Mouse (Mus musculus) hindbrain, embryonic 16.5 days (tissue): ENCODE data around the gene Chrd. TPM values are rescaled to one million over a fixed set of nuclear protein-coding genes. Genes with fewer than 3 reads are reported as not detected.
A peak's percentile ranks its signal among the peaks of the same experiment; 100 is the strongest.

Experiments used
- ATAC-seq: fragments of 200-750 bp; cut with Nextera tagmentation; 2 replicates; pipeline ENCODE4 v1.8.0; 2017; ENCODE audit warnings: moderate TSS enrichment, moderate library complexity
- H3K27ac ChIP-seq: fragments of 300-500 bp; sonication (generic); 2 replicates; pipeline ENCODE4 v1.5.1; 2014; ENCODE audit warnings: low read depth, mild to moderate bottlenecking, control low read depth, low read length, moderate library complexity
- H3K27me3 ChIP-seq: fragments of 300-500 bp; sonication (generic); replicated peaks from 2 replicates; pipeline ENCODE4 v1.6.1; 2014; ENCODE audit warnings: low read length; ENCODE audit not compliant: control insufficient read depth, insufficient read depth
- H3K36me3 ChIP-seq: fragments of 300-500 bp; sonication (generic); 2 replicates; pipeline ENCODE4 v1.6.1; 2014; ENCODE audit warnings: mild to moderate bottlenecking, low read length, moderate library complexity, mixed read lengths; ENCODE audit not compliant: control insufficient read depth, insufficient read depth
- H3K4me1 ChIP-seq: fragments of 300-500 bp; sonication (generic); 2 replicates; pipeline ENCODE4 v1.6.1; 2014; ENCODE audit warnings: low read depth, low read length; ENCODE audit not compliant: control insufficient read depth, insufficient read depth
- H3K4me2 ChIP-seq: fragments of 300-500 bp; sonication (generic); 2 replicates; pipeline ENCODE4 v1.6.1; 2014; ENCODE audit warnings: mild to moderate bottlenecking, low read length, control low read depth, moderate library complexity
- H3K4me3 ChIP-seq: fragments of 300-500 bp; sonication (generic); 2 replicates; pipeline ENCODE4 v1.5.1; 2014; ENCODE audit warnings: mild to moderate bottlenecking, low read length, control low read depth, moderate library complexity
- H3K9ac ChIP-seq: fragments of 300-500 bp; sonication (generic); 2 replicates; pipeline ENCODE4 v1.6.1; 2014; ENCODE audit warnings: low read depth, mild to moderate bottlenecking, control low read depth, low read length, moderate library complexity
- H3K9me3 ChIP-seq: fragments of 300-500 bp; sonication (generic); 2 replicates; pipeline ENCODE4 v1.6.1; 2014; ENCODE audit warnings: mild to moderate bottlenecking, low read length, moderate library complexity; ENCODE audit not compliant: control insufficient read depth
- WGBS: fragments of 180-500 bp; shearing (Covaris S2); extraction: QIAGEN DNeasy Blood & Tissue Kit; methylation state at CpG from one replicate; pipeline ENCODE4 v1.1.7; 2014; 5-methylcytosine and 5-hydroxymethylcytosine counted together
- polyA plus RNA-seq: library from polyadenylated mRNA; unstranded; fragments of >200 nt; fragmentation: Nextera tagmentation; extraction: Ambion mirVana; gene quantifications from 2 replicates; pipeline ENCODE4 v1.2.1, GENCODE M21; 2015

Chrd gene
- polyA plus RNA-seq, 1 experiment from 2014 or later: 7.5 TPM

DNA sequence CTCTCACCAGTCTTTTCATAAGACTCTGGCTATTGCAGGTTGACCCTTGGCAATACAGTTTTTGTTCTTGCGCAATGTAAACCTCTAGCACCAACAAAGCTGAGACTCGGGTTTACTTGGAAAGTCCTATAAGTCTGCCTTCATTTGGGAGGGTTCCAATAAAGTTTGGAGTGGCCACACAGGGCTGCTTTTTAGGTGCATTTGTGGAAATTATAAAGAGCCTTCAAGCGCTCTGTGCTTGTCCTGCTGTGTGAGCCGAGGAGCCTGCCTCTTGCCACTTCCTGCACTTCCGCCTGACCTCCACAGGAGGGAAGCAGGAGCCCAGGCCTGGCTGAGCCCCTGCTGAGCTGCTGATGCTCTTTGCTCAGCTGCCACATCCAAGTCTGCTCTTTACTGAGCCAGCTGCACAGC is 8.6 kb upstream of the Chrd start:
- Histone ChIP-seq H3K9ac (no peak overlapping the region), H3K27ac (no peak overlapping the region), H3K4me3 (no peak overlapping the region), H3K4me1 (no peaks in the 10 kb centered on the region), H3K27me3 (no peaks in the 10 kb centered on the region; the same call in 1 of the 2 replicates), H3K36me3 (no peaks in the 10 kb centered on the region; the same call in 1 of the 2 replicates), H3K9me3 (no peaks in the 10 kb centered on the region), H3K4me2 (no peak overlapping the region)
- WGBS: 35% methylated on average over 5 of the region's 5 CpGs
- peak; percentile 82 for ATAC-seq

DNA sequence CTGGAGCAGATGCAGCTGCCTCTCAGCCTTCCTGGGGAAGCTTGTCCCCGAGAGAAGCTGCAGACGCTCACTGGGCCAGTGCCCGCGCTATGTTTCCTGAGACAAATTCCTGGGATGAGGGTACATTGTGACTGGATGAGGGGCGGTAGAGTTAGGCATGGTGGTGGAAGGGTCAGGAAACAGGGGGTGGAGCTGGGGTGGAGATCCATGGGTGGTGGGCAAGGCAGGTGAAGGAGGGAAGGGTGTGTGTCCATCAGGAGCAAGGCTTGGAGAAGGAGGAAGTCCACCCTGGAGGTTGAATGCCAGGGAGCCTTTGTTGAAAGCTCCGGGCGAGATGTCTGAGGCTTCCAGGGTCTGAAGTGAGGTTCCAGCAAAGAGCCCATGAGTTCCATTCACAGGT is 7.6 kb upstream of the Chrd start:
- 84% methylated on average over 7 of the region's 7 CpGs for WGBS
- Histone ChIP-seq H3K27me3 (no peaks in the 10 kb centered on the region; the same call in 1 of the 2 replicates), H3K9ac (no peak overlapping the region), H3K4me3 (no peak overlapping the region), H3K27ac (no peak overlapping the region), H3K9me3 (no peaks in the 10 kb centered on the region), H3K4me1 (no peaks in the 10 kb centered on the region), H3K36me3 (no peaks in the 10 kb centered on the region; the same call in 1 of the 2 replicates), H3K4me2 (no peak overlapping the region)
- ATAC-seq: no peak

DNA sequence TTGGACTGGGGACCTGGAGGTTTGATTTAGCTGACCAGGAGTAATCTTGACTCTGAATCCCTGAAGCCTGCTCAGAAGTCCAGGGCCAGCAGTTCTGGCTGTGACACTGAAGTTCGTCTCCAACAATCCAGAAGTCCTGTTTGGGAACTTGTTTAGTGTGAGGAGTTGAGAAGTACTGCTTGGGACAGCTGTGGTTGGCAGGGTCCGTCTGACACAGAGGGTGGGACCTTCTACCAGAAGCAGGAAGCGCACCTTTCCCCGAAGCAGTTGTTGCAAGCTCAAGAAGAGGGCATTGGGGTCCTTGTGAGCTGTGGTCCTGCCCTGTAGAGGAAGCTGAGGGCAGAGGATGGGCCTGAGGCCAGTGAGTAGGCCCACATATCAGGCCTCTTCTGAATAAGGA is 7.2 kb upstream of the Chrd start:
- Histone ChIP-seq H3K36me3 (no peaks in the 10 kb centered on the region; the same call in 1 of the 2 replicates), H3K4me1 (no peaks in the 10 kb centered on the region), H3K9ac (no peak overlapping the region), H3K27ac (no peak overlapping the region), H3K27me3 (no peaks in the 10 kb centered on the region; the same call in 1 of the 2 replicates), H3K4me3 (no peak overlapping the region), H3K9me3 (no peaks in the 10 kb centered on the region), H3K4me2 (no peak overlapping the region)
- 85% methylated on average over 4 of the region's 4 CpGs for WGBS
- ATAC-seq: no peak

DNA sequence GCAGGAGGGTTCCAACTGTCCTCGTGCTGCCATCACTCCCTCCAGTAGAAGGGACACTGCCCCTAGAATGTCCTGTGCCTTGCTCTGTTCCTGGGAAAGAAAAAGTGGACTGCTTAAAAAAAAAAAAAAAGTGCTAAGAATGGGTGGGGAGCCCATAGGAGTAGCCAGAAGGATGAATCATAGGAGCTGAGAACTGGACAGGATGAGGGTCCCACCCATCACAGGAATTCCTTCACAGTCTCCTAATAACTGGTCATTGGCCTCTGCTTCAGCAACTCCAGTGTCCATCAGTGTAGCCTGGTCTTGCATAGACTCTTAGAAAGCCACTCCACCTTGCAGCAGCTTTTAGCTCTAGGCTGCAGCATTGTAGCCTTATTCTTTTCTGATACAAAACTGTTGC is 6.5 kb upstream of the Chrd start:
- H3K9me3 ChIP-seq: no peaks in the 10 kb centered on the region
- no peaks in the 10 kb centered on the region for H3K4me1 ChIP-seq
- no peak overlapping the region for H3K9ac ChIP-seq
- no peak overlapping the region for H3K4me3 ChIP-seq
- H3K27ac ChIP-seq: no peak overlapping the region
- no peaks in the 10 kb centered on the region; the same call in 1 of the 2 replicates for H3K36me3 ChIP-seq
- no peak for ATAC-seq
- no peak overlapping the region for H3K4me2 ChIP-seq
- H3K27me3 ChIP-seq: no peaks in the 10 kb centered on the region; the same call in 1 of the 2 replicates
- WGBS: 56% methylated on average over 1 of the region's 1 CpGs

DNA sequence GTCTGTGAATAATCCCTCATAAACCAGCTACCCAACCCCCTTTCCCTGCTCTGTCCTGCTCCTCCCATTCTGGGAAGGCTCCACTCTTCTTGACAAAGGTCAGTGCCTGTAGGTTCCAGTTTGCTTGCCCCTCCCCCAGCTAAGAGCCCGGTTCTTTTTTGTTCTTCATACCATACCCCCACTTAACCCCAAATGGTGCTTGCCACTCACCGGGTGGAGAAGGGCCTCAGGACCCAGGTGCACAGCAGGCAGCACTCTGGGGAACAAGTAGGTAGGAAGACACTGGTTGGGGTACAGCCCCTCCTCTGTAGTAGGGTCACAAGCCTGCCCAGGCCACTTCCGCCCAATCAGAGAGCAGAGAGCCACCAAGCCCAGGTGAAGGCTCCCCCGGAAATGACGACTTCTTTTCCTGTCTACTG is 2.6 kb upstream of the Chrd start:
- 42% methylated on average over 5 of the region's 5 CpGs for WGBS
- no peak for ATAC-seq
- no peak overlapping the region for H3K4me2 ChIP-seq
- H3K36me3 ChIP-seq: no peaks in the 10 kb centered on the region
- no peak overlapping the region for H3K27ac ChIP-seq
- H3K9me3 ChIP-seq: no peaks in the 10 kb centered on the region
- H3K9ac ChIP-seq: no peak overlapping the region
- H3K27me3 ChIP-seq: peaks cover 6% of the 10 kb centered on the region; the same call in 1 of the 2 replicates
- no peak overlapping the region for H3K4me3 ChIP-seq
- H3K4me1 ChIP-seq: peaks cover 12% of the 10 kb centered on the region

DNA sequence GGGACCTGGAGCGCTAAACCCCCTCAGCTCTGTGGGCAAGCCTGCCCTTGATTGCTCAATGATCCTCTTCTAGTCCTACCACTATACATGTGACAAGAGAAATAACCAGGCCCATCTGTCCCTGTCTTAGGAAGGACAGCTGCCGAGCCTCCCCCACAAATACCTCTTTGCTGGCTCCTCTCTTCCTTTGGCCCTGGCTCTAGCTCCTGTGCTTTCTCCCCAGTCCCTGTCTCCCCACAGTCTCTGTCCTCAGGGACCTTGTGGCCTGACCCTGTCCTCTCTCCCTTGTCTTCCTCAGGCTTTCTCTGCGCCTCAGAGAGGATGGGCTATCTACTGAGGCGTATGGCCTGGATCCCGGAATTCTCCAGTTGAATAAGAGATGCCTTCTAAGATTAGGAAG is 1.2 kb upstream of the Chrd start:
- Histone ChIP-seq H3K4me2 (no peak overlapping the region), H3K4me1 (peaks cover 12% of the 10 kb centered on the region), H3K36me3 (peaks cover 2% of the 10 kb centered on the region; the same call in 1 of the 2 replicates), H3K27me3 (peaks cover 15% of the 10 kb centered on the region), H3K27ac (no peak overlapping the region), H3K9me3 (no peaks in the 10 kb centered on the region), H3K9ac (no peak overlapping the region; the same call in 1 of the 2 replicates), H3K4me3 (no peak overlapping the region)
- ATAC-seq: no peak
- 61% methylated on average over 5 of the region's 5 CpGs for WGBS

- peak; percentile 51 for ATAC-seq
Observed at GRCm38 (mm10) chr16:20732251-20732924, 539 bp upstream of the Chrd start.

DNA sequence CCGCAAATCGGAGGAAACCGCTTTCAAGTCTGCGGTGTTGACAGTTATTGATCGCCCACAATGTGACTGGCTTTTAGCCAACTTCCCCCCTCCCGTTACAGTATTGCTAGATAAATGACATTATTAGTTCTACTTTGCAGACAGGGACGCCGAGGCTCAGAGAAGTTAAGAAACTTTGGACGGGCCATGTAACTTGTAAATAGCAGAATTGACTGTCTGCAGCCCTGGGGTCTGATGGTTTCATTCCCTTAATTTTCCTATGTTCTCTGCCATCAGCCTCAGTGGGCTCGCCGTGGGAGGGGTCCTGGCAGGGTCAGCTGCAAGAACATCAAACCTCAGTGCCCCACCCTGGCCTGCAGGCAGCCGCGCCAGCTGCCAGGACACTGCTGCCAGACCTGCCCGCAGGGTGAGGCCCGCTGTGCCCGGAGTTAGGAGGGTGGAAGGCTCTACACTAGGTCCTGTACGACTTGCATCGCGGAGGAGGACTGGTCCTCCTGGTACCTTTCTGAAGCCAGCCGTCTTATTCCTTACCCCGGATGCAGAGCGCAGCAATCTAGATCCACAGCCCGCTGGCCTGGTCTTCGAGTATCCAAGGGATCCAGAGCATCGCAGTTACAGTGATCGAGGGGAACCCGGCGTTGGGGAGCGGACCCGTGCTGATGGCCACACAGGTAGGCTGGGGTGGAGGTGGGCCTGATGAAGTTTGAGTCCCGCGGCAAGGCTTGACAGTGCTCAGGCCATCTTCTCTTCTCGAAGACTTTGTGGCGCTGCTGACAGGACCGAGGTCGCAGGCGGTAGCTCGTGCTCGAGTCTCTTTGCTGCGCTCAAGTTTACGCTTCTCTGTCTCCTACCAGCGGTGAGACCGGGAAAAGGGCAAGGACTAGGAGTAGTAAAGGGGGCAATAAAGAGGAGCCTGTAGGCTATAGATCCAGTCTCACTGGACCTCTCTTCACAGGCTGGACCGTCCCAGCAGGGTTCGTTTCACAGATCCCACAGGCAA is 1.1 kb downstream of the Chrd start, which contains the start of gene Thpo:
Thpo (minus strand) TSS at position 781 of the 1,000 bp plus-strand sequence.
- H3K9ac ChIP-seq: peak within 1 kb of the TSS; percentile 84
- H3K4me3 ChIP-seq: peak within 1 kb of the TSS; percentile 80
- H3K27ac ChIP-seq: no peak within 1 kb of the TSS; the same call in 1 of the 2 replicates
- no peak for ATAC-seq
- H3K27me3 ChIP-seq: peaks cover 15% of the 10 kb centered on the region
- H3K9me3 ChIP-seq: no peaks in the 10 kb centered on the region
- peaks cover 9% of the 10 kb centered on the region for H3K36me3 ChIP-seq
- WGBS: 3% methylated on average over 45 of the region's 45 CpGs
- H3K4me2 ChIP-seq: peak within 1 kb of the TSS; percentile 83
- peaks cover 12% of the 10 kb centered on the region for H3K4me1 ChIP-seq

More at GRCm38 (mm10) chr16:20732251-20732924, 539 bp upstream of the Chrd start:
- Histone ChIP-seq H3K9ac (peak overlapping the region; percentile 84), H3K36me3 (peaks cover 9% of the 10 kb centered on the region), H3K27ac (peak overlapping the region; percentile 81), H3K4me2 (peak overlapping the region; percentile 83), H3K9me3 (no peaks in the 10 kb centered on the region), H3K4me1 (peaks cover 12% of the 10 kb centered on the region), H3K27me3 (peaks cover 15% of the 10 kb centered on the region), H3K4me3 (peak overlapping the region; percentile 80)
- under 1% methylated on average over 13 of the region's 30 CpGs for WGBS

- ATAC-seq: no peak
- H3K4me3 ChIP-seq: no peak overlapping the region
- 80% methylated on average over 5 of the region's 5 CpGs for WGBS
- no peak overlapping the region for H3K4me2 ChIP-seq
- H3K36me3 ChIP-seq: peaks cover 13% of the 10 kb centered on the region
- no peak overlapping the region for H3K27ac ChIP-seq
- H3K9ac ChIP-seq: no peak overlapping the region
- H3K27me3 ChIP-seq: peaks cover 15% of the 10 kb centered on the region
- H3K9me3 ChIP-seq: no peaks in the 10 kb centered on the region
- peaks cover 12% of the 10 kb centered on the region for H3K4me1 ChIP-seq
Observed at GRCm38 (mm10) chr16:20735651-20736050, 2.7 kb downstream of the Chrd start.
